Mouse (Mus musculus): Measurements from ENCODE around the gene Rps27a. TPM values are rescaled to one million over a fixed set of nuclear protein-coding genes. Genes with fewer than 3 reads are reported as not detected.

Rps27a gene
- total RNA-seq (2023), result 1,373 to 1,581 TPM (median 1,547 TPM) in 4 replicates

GRCm38 (mm10) chr11:29547752-29548503 is at the start of gene Rps27a, which contains the start of gene Clhc1:
TSS of gene Rps27a (minus strand) at chr11:29548109.
TSS of gene Clhc1 (plus strand) at chr11:29547950.

GRCm38 (mm10) chr11:29525988-29526794 is 21.7 kb downstream of the Rps27a start, which contains the start of gene Mtif2:
TSS of gene Mtif2 (plus strand) at chr11:29526408.

GRCm38 (mm10) chr11:29514682-29515412 is 33.1 kb downstream of the Rps27a start, which contains the start of gene Prorsd1:
TSS of gene Prorsd1 (minus strand) at chr11:29515033.

Other genes starting within 250 kb of the Rps27a start
- gene Ccdc88a, start 174.5 kb downstream of the Rps27a start, total RNA-seq (2023), result 7.2 to 10.3 TPM (median 9.4 TPM) in 4 replicates
- gene Prorsd1, start 33.1 kb downstream of the Rps27a start, total RNA-seq (2023), result 38.7 to 42.8 TPM (median 41.6 TPM) in 4 replicates
- gene Mtif2, start 21.7 kb downstream of the Rps27a start, total RNA-seq (2023), result 17.0 to 27.2 TPM (median 23.4 TPM) in 4 replicates
- gene Clhc1, start 159 bp downstream of the Rps27a start, total RNA-seq (2023), result 0.76 TPM in 1 of 4 replicates, not detected in the others
- 82.3 to 90.6 TPM (median 85.1 TPM) in 4 replicates for gene Rtn4, start 144.8 kb upstream of the Rps27a start, total RNA-seq (2023)